Mouse (Mus musculus) layer of hippocampus, adult 2 months (tissue): Measurements from ENCODE around the gene Pitx2. TPM values are rescaled to one million over a fixed set of nuclear protein-coding genes. Genes with fewer than 3 reads are reported as not detected.

Experiments used
- DNase-seq, 2 experiments: peaks; one replicate each; pipeline ENCODE4 v3.0.0; 2022; ENCODE audit warnings: low spot score in 2 of 2
- H3K27ac ChIP-seq: fragments of 200-600 bp; 2 replicates; pipeline ENCODE4 v1.8.1; 2022
- H3K4me3 ChIP-seq: fragments of 200-600 bp; 2 replicates; pipeline ENCODE4 v1.8.1; 2022; ENCODE audit warnings: mild to moderate bottlenecking
- CTCF ChIP-seq: fragments of 200-600 bp; conservative IDR thresholded peaks from 2 replicates; pipeline ENCODE4 v1.8.1; 2022; ENCODE audit warnings: antibody characterized with exemption, mild to moderate bottlenecking, moderate library complexity
- total RNA-seq, 2 experiments: library from RNA; stranded (reverse); gene quantifications; 2 replicates each; pipeline ENCODE4 v1.2.3; 2021

Gene Pitx2
- total RNA-seq, 2 experiments from 2014 or later, result not detected

DNA sequence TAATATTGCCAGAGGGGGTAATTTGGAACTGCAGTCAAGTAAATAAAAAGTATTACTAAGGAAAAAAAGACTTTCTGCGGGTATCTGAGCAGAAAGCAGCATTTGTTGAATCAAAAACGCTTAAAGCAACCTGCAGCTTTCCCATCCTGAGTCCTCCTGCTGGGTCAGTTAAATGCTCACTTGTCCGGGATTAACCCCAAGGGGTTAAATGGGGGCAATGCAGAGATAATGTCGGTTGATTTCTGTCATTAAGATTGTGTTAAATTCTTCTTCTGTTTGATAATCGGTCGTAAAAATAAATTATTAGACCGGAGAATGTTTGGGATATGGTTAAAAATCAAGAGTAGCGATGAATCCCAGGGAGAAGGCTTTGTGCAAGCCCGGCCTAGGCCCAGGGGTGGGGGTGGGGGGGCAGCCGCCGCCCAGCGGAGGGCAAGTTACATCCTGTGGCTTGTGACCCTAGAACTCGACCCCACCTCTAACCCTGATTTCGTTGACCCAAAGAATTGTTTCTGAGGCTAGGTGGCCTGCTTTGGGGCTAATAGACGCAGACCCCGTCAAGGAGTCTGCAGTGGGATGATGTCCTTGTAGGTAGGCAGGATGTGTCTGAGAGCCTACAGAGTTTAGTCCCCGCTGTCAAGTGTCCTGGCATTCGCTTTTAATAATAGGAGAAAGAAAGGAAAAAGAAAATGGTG lies 6.0 kb downstream of the Pitx2 start:
- Histone ChIP-seq H3K27ac (no peak overlapping the region), H3K4me3 (no peak overlapping the region)
- no peak for TF ChIP-seq CTCF
- no peak for DNase-seq

DNA sequence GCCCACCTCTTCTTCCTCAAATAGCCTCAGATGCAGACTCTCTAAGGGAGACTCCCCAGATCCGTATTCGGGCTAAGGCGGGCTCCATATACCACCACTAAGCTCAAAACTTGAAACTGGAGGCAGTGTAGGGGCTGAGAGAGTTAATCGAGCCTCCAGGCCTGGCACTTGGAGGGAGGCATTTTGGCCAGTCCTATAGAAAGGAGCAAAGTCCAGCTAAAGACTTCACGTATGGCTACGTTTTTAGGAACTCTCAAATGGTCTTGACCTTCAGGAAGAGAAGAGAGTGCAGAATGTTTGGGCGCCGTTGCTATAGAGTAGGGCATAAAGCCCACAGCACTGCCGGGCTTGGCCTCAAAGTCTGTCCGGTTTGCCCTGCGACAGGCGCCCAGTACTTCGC lies 7.1 kb downstream of the Pitx2 start:
- TF ChIP-seq CTCF, result no peak
- DNase-seq, result no peak
- no peak overlapping the region for H3K27ac ChIP-seq
- no peak overlapping the region for H3K4me3 ChIP-seq

DNA sequence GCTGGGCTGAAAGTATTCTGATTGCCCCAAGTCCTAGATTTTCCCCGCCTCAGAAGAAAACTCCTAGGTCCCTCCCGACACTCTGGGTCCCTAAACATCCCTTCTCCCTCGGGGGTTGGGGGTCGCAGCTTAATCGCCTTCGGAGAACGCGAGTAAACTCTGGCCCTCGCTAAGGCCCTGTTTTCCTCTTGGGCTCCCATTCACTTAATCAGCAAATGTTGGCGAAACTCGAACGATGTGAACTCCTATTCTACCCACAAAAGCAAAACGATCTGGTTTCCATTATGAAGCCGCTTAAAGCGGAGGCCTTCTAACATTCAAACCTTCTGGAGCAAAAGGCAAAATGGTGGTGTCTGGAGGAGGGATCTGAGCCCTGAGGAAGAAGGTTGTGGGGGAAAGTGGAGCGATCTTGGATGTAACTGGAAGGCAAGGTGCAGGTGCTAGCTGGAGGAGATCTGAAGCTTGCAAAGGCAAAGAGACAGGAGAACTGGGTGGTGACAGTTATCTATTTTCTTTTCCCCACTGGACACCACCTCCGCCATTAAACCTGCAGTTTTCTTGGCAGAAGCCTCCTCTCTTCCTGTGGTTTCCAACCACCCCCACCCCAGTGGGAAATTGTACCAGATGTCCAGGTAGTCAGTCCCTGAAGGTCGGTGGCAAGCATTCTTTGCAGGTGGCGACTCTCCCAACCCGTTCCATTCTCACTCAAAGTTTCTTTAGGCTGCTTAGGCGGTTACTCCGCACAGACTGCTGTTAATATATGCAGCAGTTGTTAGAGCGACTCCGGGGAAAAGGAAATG lies 7.8 kb downstream of the Pitx2 start:
- no peak for DNase-seq
- H3K4me3 ChIP-seq, result no peak overlapping the region
- TF ChIP-seq CTCF, result no peak

GRCm38 (mm10) chr3:129208031-129208380 lies 8.3 kb downstream of the Pitx2 start:
- Histone ChIP-seq H3K4me3 (no peak overlapping the region), H3K27ac (no peak overlapping the region)
- no peak for DNase-seq
- no peak for TF ChIP-seq CTCF

More for the DNA sequence above, 7.8 kb downstream of the Pitx2 start:
- no peak overlapping the region for H3K27ac ChIP-seq

GRCm38 (mm10) chr3:129208421-129208820 lies 8.7 kb downstream of the Pitx2 start:
- Histone ChIP-seq H3K27ac (no peak overlapping the region), H3K4me3 (no peak overlapping the region)
- DNase-seq, result no peak
- TF ChIP-seq CTCF, result no peak

- H3K4me3 ChIP-seq, result no peak overlapping the region
- DNase-seq, result no peak
- H3K27ac ChIP-seq, result no peak overlapping the region
These were observed 9.6 kb downstream of the Pitx2 start for GRCm38 (mm10) chr3:129209266-129209665.

GRCm38 (mm10) chr3:129209771-129210170 lies 10.1 kb downstream of the Pitx2 start:
- H3K4me3 ChIP-seq, result no peak overlapping the region
- no peak for DNase-seq
- TF ChIP-seq CTCF, result no peak
- H3K27ac ChIP-seq, result no peak overlapping the region

More at GRCm38 (mm10) chr3:129209266-129209665, 9.6 kb downstream of the Pitx2 start:
- TF ChIP-seq CTCF, result no peak

DNA sequence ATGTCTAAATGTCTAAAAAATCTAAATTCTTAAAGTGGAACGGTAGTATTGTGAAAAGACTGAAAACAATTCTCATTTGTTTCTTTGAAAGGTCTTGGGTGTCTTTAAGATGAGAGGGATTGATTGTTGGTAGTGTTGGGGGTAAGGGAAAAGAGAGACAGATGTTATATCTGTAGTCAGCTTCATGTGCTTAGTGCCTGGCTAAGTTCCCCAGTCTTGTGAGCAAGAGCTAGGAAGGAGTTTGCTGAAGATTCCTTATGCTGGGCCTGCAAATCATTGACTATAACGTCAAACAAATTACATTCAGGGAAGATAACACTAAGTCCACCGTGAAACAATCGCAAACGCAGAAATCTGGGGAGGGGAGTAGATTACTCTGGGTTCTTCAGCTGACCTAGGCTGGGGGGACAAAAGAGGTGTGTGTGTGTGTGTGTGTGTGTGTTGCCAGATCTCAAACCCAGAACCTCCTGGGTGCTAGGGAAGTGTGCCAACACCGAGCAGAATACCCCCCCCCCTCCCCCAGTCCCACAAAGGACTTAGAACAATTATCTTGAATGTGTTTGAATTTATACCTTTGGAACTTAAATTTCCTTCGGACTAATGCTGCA lies 12.5 kb downstream of the Pitx2 start:
- Histone ChIP-seq H3K27ac (no peak overlapping the region), H3K4me3 (no peak overlapping the region)
- DNase-seq, result peak in 1 of 2 experiments; percentile 4
- no peak for TF ChIP-seq CTCF

DNA sequence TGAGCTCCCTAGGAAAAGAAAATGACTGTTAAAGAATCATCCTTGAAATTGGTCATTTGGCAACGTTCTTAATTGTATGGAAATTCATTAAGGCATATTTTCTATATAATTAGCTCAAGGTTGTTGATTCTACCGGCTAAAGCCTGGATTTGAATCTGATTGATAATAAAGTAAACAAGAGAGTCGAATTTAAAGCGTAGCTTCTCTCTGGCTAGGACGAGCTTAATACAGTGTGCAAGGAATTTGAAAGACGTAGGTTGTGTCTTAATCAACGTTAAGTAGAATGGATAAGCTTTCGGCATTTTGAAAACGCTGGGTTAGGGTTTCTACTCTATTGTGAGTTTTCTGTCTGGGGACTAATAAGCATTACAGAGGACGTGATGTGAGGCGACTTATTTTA lies 13.1 kb downstream of the Pitx2 start:
- TF ChIP-seq CTCF, result no peak
- no peak overlapping the region for H3K4me3 ChIP-seq
- DNase-seq, result peak in 1 of 2 experiments; percentile 7
- no peak overlapping the region for H3K27ac ChIP-seq

- TF ChIP-seq CTCF, result no peak
- Histone ChIP-seq H3K27ac (no peak overlapping the region), H3K4me3 (peak overlapping the region; percentile 44)
- peak in 1 of 2 experiments; percentile 9 for DNase-seq
These were observed 14.0 kb downstream of the Pitx2 start for GRCm38 (mm10) chr3:129213633-129214145.

DNA sequence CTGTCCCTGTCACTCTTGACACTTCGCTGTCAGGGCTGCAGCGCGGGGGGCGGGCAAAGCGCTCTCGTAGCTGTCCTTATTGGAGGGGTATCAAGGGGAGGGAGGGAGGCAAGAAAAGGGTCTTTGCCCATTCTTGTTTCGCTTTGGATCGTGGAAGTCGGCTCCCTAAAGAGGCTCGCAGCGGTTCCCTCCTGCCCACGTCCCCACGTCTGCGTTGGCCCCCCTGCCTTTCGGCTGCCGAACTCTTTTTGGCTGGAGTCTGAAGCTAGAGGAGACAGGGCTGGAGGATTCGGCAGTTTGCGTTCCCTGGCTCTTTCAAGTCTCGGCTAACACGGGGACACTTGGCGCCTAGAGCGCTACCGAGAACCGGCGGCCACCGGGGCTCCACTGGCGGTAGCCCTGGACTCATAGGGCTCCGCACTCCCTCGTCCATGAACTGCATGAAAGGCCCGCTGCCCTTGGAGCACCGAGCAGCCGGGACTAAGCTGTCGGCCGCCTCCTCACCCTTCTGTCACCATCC lies 14.5 kb downstream of the Pitx2 start:
- peak in 1 of 2 experiments; percentile 6 for DNase-seq
- no peak for TF ChIP-seq CTCF
- Histone ChIP-seq H3K27ac (no peak overlapping the region), H3K4me3 (peak overlapping the region; percentile 44)

DNA sequence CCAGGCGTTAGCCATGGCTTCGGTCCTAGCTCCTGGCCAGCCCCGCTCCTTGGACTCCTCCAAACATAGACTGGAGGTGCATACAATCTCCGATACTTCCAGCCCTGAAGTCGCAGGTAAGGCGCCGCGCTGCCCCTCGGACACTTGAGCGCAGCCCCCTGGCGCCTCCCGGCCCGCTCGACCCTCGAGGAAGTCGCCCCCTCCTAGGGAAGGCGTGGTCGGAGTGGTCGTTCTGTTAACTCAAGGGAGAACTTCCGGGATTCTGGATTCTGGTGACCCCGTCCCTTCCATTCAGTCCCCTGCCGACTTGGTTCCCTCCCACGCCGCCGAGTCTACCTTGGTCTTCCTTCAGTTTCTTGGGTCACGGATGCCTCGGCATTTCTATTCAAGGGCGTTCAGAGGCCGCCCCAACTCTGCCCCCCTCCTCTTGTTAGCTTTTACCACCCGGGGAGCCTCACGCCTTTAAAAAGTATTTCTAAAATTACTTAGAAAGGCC lies 15.0 kb downstream of the Pitx2 start:
- TF ChIP-seq CTCF, result no peak
- Histone ChIP-seq H3K4me3 (peak overlapping the region; percentile 44; the same call in 1 of the 2 replicates), H3K27ac (no peak overlapping the region)
- DNase-seq, result peak in 1 of 2 experiments; percentile 6
